Mouse (Mus musculus) heart, embryonic 14.5 days (tissue): Measurements from ENCODE around the gene Uqcr11. TPM values are rescaled to one million over a fixed set of nuclear protein-coding genes. Genes with fewer than 3 reads are reported as not detected.

ENCODE experiments used
- ATAC-seq: fragments of 200-750 bp; cut with Nextera tagmentation; 2 replicates; pipeline ENCODE4 v1.8.0; 2017; ENCODE audit warnings: low read depth, moderate TSS enrichment; ENCODE audit not compliant: insufficient number of reproducible peaks, insufficient read depth, low FRiP score
- H3K27ac ChIP-seq, 2 experiments: fragments of 200-500 bp in 1 of 2; fragments of 300-500 bp in 1 of 2; sonication (generic) in 1 of 2; replicated peaks in 1 of 2; 2 replicates each; pipeline ENCODE4 v1.5.1; 2012 to 2014; ENCODE audit warnings: low read depth in 2 of 2, low read length in 2 of 2, control low read depth in 1 of 2, mild to moderate bottlenecking in 1 of 2, mixed read lengths in 1 of 2; ENCODE audit not compliant: control insufficient read depth in 1 of 2, insufficient read depth in 1 of 2
- H3K27me3 ChIP-seq: fragments of 300-500 bp; sonication (generic); 2 replicates; pipeline ENCODE4 v1.6.1; 2014; ENCODE audit warnings: mild to moderate bottlenecking, low read length, control low read depth; ENCODE audit not compliant: control insufficient read depth, insufficient read depth
- H3K36me3 ChIP-seq: fragments of 300-500 bp; sonication (generic); 2 replicates; pipeline ENCODE4 v1.6.1; 2014; ENCODE audit warnings: mild to moderate bottlenecking, control low read depth, low read length, mixed read lengths; ENCODE audit not compliant: control insufficient read depth, insufficient read depth
- H3K4me1 ChIP-seq, 2 experiments: fragments of 200-500 bp in 1 of 2; fragments of 300-500 bp in 1 of 2; sonication (generic) in 1 of 2; 2 replicates each; pipeline ENCODE4 v1.6.1; 2012 to 2014; ENCODE audit warnings: low read length in 2 of 2, control low read depth in 1 of 2, mixed read lengths in 1 of 2; ENCODE audit not compliant: control insufficient read depth in 2 of 2, insufficient read depth in 2 of 2
- H3K4me2 ChIP-seq: fragments of 300-500 bp; sonication (generic); 2 replicates; pipeline ENCODE4 v1.6.1; 2014; ENCODE audit warnings: mild to moderate bottlenecking, low read length
- H3K4me3 ChIP-seq, 2 experiments: fragments of 200-500 bp in 1 of 2; fragments of 300-500 bp in 1 of 2; sonication (generic) in 1 of 2; 2 replicates each; pipeline ENCODE4 v1.5.1; 2012 to 2014; ENCODE audit warnings: low read length in 2 of 2, mild to moderate bottlenecking in 2 of 2, control low read depth in 1 of 2, low read depth in 1 of 2, moderate library complexity in 1 of 2; ENCODE audit not compliant: control insufficient read depth in 1 of 2, insufficient read depth in 1 of 2
- H3K9ac ChIP-seq: fragments of 300-500 bp; sonication (generic); 2 replicates; pipeline ENCODE4 v1.6.1; 2014; ENCODE audit warnings: mild to moderate bottlenecking, low read length
- H3K9me3 ChIP-seq: fragments of 300-500 bp; sonication (generic); 2 replicates; pipeline ENCODE4 v1.6.1; 2016; ENCODE audit warnings: low read length, control low read depth; ENCODE audit not compliant: control insufficient read depth
- WGBS: fragments of 180-500 bp; shearing (Covaris S2); extraction: QIAGEN DNeasy Blood & Tissue Kit; methylation state at CpG from one replicate; pipeline ENCODE4 v1.1.7; 2014; 5-methylcytosine and 5-hydroxymethylcytosine counted together
- polyA plus RNA-seq: library from polyadenylated mRNA; unstranded; fragments of >200 nt; fragmentation: Nextera tagmentation; extraction: Ambion mirVana; gene quantifications from 2 replicates; pipeline ENCODE4 v1.2.1, GENCODE M21; 2014

The Uqcr11 gene
- polyA plus RNA-seq, 1 experiment from 2014 or later: 2,169 TPM

DNA sequence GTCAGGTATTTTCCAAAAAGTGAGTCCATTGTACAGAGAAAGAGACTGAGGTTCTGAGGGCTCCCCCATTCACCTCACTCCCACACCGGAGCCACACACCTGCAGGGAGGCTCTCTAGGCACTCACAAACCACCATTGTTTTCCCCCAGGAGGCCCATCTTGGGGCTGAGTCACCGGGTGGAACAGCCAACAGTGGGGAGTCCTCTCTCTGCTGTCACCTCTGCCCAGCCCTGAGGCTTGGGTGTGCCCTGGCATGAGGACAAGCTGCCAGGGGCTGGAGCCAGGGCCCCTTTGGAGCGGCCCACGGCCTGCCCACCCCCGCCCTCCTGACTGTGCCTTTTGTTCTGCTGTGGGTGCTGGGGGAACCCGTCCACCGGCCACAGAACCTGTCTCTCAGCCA lies 29.1 kb upstream of the Uqcr11 start:
- Histone ChIP-seq H3K4me2 (no peak overlapping the region), H3K9ac (0 out of 2 replicates have a peak overlapping the region, but pooled peaks have one; percentile 23), H3K4me3 (no peak overlapping the region), H3K36me3 (peaks cover 3% of the 10 kb centered on the region), H3K4me1 (peaks cover 12 to 17% of the 10 kb centered on the region in 2 experiments; a peak in 3 of 4 replicates), H3K27ac (no peak overlapping the region), H3K27me3 (peaks cover 4% of the 10 kb centered on the region; the same call in 1 of the 2 replicates), H3K9me3 (no peaks in the 10 kb centered on the region)
- no peak for ATAC-seq
- 50% methylated on average over 7 of the region's 7 CpGs for WGBS

DNA sequence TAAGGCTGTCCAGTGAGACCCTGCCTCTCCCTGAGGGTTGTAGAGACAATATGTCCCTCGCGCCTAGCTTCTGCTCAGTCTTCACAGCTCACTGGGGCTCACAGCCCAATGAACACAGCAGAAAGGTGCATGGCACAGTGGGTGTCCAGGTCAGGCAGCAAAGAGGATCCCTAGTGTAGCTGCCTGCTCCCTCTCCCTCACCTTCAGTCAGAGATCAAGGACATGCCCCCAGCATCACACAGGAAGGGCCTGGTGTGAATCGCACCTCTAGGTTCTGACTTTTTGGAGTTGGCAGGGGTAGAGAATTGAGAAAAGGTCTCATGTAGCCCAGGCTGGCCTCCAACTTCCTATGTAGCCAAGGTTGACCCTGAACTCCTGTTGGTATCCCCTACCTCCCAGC lies 28.2 kb upstream of the Uqcr11 start:
- H3K4me2 ChIP-seq: no peak overlapping the region
- no peak overlapping the region for H3K27ac ChIP-seq
- peaks cover 13% of the 10 kb centered on the region for H3K36me3 ChIP-seq
- H3K4me3 ChIP-seq: no peak overlapping the region
- no peak overlapping the region for H3K9ac ChIP-seq
- no peaks in the 10 kb centered on the region for H3K9me3 ChIP-seq
- peaks cover 4% of the 10 kb centered on the region; the same call in 1 of the 2 replicates for H3K27me3 ChIP-seq
- ATAC-seq: no peak
- H3K4me1 ChIP-seq: peaks cover 12 to 19% of the 10 kb centered on the region in 2 experiments; a peak in 3 of 4 replicates
- WGBS: 77% methylated on average over 3 of the region's 3 CpGs

DNA sequence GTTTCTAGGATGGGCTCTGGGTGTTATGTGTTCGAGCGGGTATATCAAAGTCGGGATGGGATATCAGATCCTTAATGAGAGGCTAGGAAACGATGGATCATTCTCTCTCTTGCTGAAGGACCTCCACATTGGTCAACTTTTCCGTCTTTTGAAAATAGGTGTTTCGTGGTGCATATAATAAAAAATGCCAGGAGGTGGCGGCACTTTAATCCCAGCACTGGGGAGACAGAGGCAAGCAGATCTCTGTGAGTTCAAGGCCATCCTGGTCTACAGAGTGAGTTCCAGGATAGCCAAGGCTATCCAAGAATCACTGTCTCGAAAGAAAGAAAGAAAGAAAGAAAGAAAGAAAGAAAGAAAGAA lies 27.6 kb upstream of the Uqcr11 start:
- Histone ChIP-seq H3K4me3 (no peak overlapping the region), H3K27me3 (peaks cover 4% of the 10 kb centered on the region; the same call in 1 of the 2 replicates), H3K4me1 (peaks cover 12 to 19% of the 10 kb centered on the region in 2 experiments; a peak in 3 of 4 replicates), H3K27ac (no peak overlapping the region), H3K9me3 (no peaks in the 10 kb centered on the region), H3K4me2 (peak overlapping the region; percentile 66), H3K36me3 (peaks cover 19% of the 10 kb centered on the region), H3K9ac (no peak overlapping the region)
- 13% methylated on average over 8 of the region's 8 CpGs for WGBS
- no peak for ATAC-seq

DNA sequence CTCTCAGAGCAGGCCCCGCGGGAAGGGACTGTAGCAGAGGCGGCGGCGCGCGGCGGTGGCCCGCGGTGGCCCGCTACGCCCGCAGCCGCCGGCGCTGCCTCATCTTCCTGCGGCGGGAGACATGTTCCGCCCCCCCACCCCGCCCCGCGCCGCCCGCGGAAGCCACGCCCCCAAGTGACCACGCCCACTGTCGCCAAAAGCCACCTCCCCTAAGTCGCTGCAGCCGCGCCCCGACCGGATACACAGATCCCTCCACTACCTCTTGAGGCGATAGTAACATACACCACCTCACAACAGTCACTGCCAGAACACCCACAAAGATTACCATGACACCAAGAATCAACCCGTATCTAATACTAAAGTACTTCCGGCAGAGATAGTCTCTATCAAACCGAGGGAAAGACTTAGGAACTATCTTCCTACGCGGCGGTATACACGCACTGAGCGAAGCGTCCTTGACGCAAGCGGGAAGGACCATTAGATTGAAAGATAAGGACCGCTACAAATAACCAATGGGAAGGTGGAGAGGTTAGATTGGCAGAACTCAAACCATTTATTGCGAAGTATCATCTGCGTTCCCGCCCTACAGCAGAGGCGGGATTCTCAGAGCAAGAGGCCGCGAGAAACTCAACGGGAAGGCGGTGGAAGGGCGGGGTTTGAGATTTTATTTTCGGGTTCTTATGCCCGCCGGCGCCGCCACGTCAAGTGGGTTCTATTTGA lies 27.0 kb upstream of the Uqcr11 start, which contains the start of gene Tcf3:
Gene Tcf3 (minus strand): TSS at position 135 of the 720 bp plus-strand sequence.
- under 1% methylated on average over 48 of the region's 61 CpGs for WGBS
- peak within 1 kb of the TSS; percentile 87 to 92 for H3K4me3 ChIP-seq
- peak within 1 kb of the TSS; percentile 90 to 93 for H3K27ac ChIP-seq
- peaks cover 24% of the 10 kb centered on the region for H3K36me3 ChIP-seq
- no peaks in the 10 kb centered on the region for H3K9me3 ChIP-seq
- peaks cover 12 to 19% of the 10 kb centered on the region in 2 experiments; a peak in 3 of 4 replicates for H3K4me1 ChIP-seq
- peak within 1 kb of the TSS; percentile 66 for H3K4me2 ChIP-seq
- H3K9ac ChIP-seq: peak within 1 kb of the TSS; percentile 95
- ATAC-seq: peak; percentile 87
- H3K27me3 ChIP-seq: peaks cover 4% of the 10 kb centered on the region; the same call in 1 of the 2 replicates

DNA sequence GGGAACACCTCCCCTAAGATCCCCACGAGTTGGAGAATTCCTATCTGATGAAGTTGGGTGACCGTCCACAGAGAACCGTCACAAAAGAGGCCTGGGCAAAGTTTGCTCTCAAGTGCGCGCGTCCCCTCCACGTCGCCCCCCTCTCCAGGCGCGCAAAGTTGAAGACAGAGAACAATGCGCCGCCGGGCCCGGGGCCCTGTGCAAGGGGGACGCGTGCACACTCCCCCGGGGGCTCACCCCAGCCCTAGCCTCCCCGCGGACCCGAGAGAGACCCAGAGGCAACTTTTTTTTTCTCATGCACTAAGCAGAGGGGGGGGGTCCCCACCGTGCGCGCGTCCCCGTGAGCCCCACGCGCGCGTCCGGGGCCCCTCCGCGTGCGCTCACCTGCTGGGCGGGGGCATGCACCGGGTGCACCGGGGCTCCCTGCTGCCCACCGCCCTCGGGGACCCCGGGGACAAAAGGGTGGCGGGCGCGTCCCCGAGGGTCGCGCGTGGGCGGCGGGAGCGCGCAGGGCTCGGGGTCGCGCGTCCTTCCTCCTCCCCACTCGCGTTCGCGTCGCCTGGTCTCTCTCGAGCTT lies 26.4 kb upstream of the Uqcr11 start:
- H3K27me3 ChIP-seq: peaks cover 4% of the 10 kb centered on the region; the same call in 1 of the 2 replicates
- no peaks in the 10 kb centered on the region for H3K9me3 ChIP-seq
- H3K27ac ChIP-seq: peak overlapping the region; percentile 73 to 90
- peaks cover 12 to 19% of the 10 kb centered on the region in 2 experiments; a peak in 3 of 4 replicates for H3K4me1 ChIP-seq
- peak; percentile 19; the same call in 1 of the 2 replicates for ATAC-seq
- peaks cover 31% of the 10 kb centered on the region for H3K36me3 ChIP-seq
- peak overlapping the region; percentile 95 for H3K9ac ChIP-seq
- under 1% methylated on average over 47 of the region's 60 CpGs for WGBS
- H3K4me2 ChIP-seq: peak overlapping the region; percentile 66
- peak overlapping the region; percentile 87 to 92 for H3K4me3 ChIP-seq

DNA sequence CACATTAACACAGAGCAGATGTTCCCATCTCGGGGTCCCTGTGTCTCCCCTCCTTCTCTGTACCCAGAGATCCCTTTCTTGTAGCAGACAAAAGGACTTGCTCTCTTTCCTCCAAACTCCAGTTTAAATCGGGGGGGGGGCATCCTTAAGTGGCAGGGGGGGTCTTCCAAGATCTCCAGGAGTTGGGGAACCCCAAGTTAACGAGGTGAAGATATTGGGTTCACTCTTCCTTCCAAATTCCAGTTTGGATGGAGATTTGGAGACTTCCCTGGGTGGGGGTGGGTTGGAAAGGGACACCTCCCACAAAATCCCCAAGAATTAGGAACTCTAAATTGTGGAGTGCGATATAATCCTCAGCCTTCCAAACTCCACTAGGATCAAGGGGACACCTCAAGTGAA lies 25.8 kb upstream of the Uqcr11 start:
- no peak for ATAC-seq
- Histone ChIP-seq H3K4me3 (peak overlapping the region; percentile 87 to 92), H3K36me3 (peaks cover 37% of the 10 kb centered on the region), H3K9ac (peak overlapping the region; percentile 95), H3K27ac (peak overlapping the region; percentile 73 to 90), H3K4me1 (peaks cover 12 to 19% of the 10 kb centered on the region in 2 experiments; a peak in 3 of 4 replicates), H3K27me3 (peaks cover 4% of the 10 kb centered on the region; the same call in 1 of the 2 replicates), H3K9me3 (no peaks in the 10 kb centered on the region), H3K4me2 (peak overlapping the region; percentile 66)
- WGBS: 2% methylated on average over 4 of the region's 4 CpGs

DNA sequence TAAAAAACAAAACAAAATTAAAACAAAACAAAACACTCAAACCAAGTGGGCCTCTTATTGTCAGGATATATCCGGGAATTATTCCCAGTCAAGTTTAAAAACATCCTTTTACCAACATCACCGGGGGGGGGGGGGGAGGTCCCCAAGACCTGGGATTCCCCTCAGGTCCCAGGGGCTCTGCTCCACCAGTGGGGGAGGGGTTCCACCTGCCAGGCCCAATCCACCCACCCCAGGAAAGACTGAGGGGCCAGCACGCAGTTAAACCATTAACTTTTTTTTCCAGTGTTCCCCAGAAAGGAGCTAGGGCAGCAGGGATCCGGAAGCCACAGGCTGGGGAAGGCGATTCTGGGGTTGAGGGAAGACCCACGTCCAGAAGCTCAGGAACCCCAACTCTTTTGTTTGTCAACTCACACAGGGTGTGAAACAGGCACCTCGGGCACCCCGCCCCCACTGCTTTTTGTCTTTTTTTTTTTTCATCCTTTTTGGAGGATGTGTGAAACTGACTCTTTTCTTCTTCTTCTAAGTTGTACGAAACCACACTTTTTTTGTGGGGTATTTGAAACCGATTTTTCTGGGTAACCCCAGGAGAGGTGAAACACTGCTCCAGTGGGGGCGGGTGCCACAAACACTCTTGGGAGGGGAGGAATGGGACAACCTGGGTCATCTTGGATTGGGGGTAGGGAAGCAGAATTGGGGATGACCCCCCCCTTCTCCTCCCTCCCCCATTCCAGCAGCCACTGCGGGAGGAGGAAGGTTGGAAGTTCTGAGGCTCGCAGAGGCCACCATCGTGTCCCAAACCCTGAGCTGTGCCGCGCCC lies 25.1 kb upstream of the Uqcr11 start:
- Histone ChIP-seq H3K4me2 (peak overlapping the region; percentile 66), H3K4me3 (peak overlapping the region; percentile 87 to 92), H3K27ac (peak overlapping the region in 1 of 2 experiments; percentile 25; a peak in 2 of 4 replicates), H3K9me3 (no peaks in the 10 kb centered on the region), H3K27me3 (peaks cover 4% of the 10 kb centered on the region; the same call in 1 of the 2 replicates), H3K36me3 (peaks cover 43% of the 10 kb centered on the region), H3K9ac (peak overlapping the region; percentile 95), H3K4me1 (peaks cover 12 to 19% of the 10 kb centered on the region in 2 experiments; a peak in 3 of 4 replicates)
- WGBS: 28% methylated on average over 16 of the region's 16 CpGs
- ATAC-seq: no peak
